Mouse (Mus musculus) E14TG2a.4 (cell line): ENCODE measurements at regions not wholly inside any gene's neighbourhood (a gene's known extent, or its start where the extent isn't known, plus 50 kb on each side); places are given as distances from the start of the nearest gene placed in this dataset.

Experiments used
- CTCF ChIP-seq: conservative IDR thresholded peaks from 2 replicates; pipeline ENCODE4 v1.5.1; 2014; ENCODE audit warnings: low read length
- NANOG ChIP-seq: IDR thresholded peaks from 2 replicates; pipeline ENCODE4 v1.6.1; 2014; ENCODE audit warnings: borderline replicate concordance, low read length, mixed read lengths
- POU5F1 ChIP-seq: IDR thresholded peaks from 2 replicates; pipeline ENCODE4 v1.6.1; 2014; ENCODE audit warnings: low read length, borderline replicate concordance

GRCm38 (mm10) chr1:128779586-128780158, 187.6 kb upstream of the Cxcr4 start:
- no peak for TF ChIP-seq CTCF
- TF ChIP-seq NANOG: no peak
- no peak for TF ChIP-seq POU5F1
